Mouse (Mus musculus): ENCODE results near the gene Adgrb3. TPM values are rescaled to one million over a fixed set of nuclear protein-coding genes. Genes with fewer than 3 reads are reported as not detected.
"Not testable (repeated sequence)": the region's sequence is repeated elsewhere in the genome, so short reads cannot be mapped to it uniquely, and the experiment has no call there.

Gene Adgrb3
- total RNA-seq, 4 experiments from 2014 or later: not detected

- no peak for DNase-seq (ENCODE audit: low spot score)
Observed at GRCm38 (mm10) chr1:25115512-25115911, 714.0 kb downstream of the Adgrb3 start.

GRCm38 (mm10) chr1:25107500-25108101 lies 721.9 kb downstream of the Adgrb3 start:
- DNase-seq (ENCODE audit: low spot score): no peak

GRCm38 (mm10) chr1:25106679-25107078 lies 722.8 kb downstream of the Adgrb3 start:
- no peak for DNase-seq (ENCODE audit: low spot score)

- peak; percentile 48 for DNase-seq (ENCODE audit: low spot score)
Observed at GRCm38 (mm10) chr1:25105367-25105766, 724.1 kb downstream of the Adgrb3 start.

- DNase-seq (ENCODE audit: low spot score): no peak
Observed at GRCm38 (mm10) chr1:25088010-25088719, 741.3 kb downstream of the Adgrb3 start.

- no peak for DNase-seq (ENCODE audit: low spot score)
Observed at GRCm38 (mm10) chr1:25085616-25086372, 743.7 kb downstream of the Adgrb3 start.

- no peak for DNase-seq (ENCODE audit: low spot score)
Observed at GRCm38 (mm10) chr1:25082377-25082776, 747.1 kb downstream of the Adgrb3 start.

- DNase-seq (ENCODE audit: low spot score): no peak
Observed at GRCm38 (mm10) chr1:25081265-25081849, 748.1 kb downstream of the Adgrb3 start.

GRCm38 (mm10) chr1:25079395-25079794 lies 750.1 kb downstream of the Adgrb3 start:
- DNase-seq (ENCODE audit: low spot score): no peak

- no peak for DNase-seq (ENCODE audit: low spot score)
Observed at GRCm38 (mm10) chr1:25075952-25076351, 753.6 kb downstream of the Adgrb3 start.

GRCm38 (mm10) chr1:25063964-25064363 lies 765.5 kb downstream of the Adgrb3 start:
- DNase-seq (ENCODE audit: low spot score): no peak

GRCm38 (mm10) chr1:25060935-25061334 lies 768.6 kb downstream of the Adgrb3 start:
- DNase-seq (ENCODE audit: low spot score): no peak

GRCm38 (mm10) chr1:25060191-25060590 lies 769.3 kb downstream of the Adgrb3 start:
- DNase-seq (ENCODE audit: low spot score): no peak

GRCm38 (mm10) chr1:25057656-25058055 lies 771.9 kb downstream of the Adgrb3 start:
- DNase-seq (ENCODE audit: low spot score): no peak

- DNase-seq (ENCODE audit: low spot score): no peak
Observed at GRCm38 (mm10) chr1:25057212-25057611, 772.3 kb downstream of the Adgrb3 start.

- DNase-seq (ENCODE audit: low spot score): no peak
Observed at GRCm38 (mm10) chr1:25042091-25042490, 787.4 kb downstream of the Adgrb3 start.

- no peak for DNase-seq (ENCODE audit: low spot score)
Observed at GRCm38 (mm10) chr1:25034161-25034560, 795.3 kb downstream of the Adgrb3 start.

- DNase-seq (ENCODE audit: low spot score): no peak
Observed at GRCm38 (mm10) chr1:25033155-25034095, 796.1 kb downstream of the Adgrb3 start.

- no peak for DNase-seq (ENCODE audit: low spot score)
Observed at GRCm38 (mm10) chr1:25023156-25023555, 806.4 kb downstream of the Adgrb3 start.

GRCm38 (mm10) chr1:25017851-25018250 lies 811.7 kb downstream of the Adgrb3 start:
- DNase-seq (ENCODE audit: low spot score): not testable (repeated sequence)
